Mouse (Mus musculus) kidney, postnatal 0 days (tissue): ENCODE results near the gene Fam170b. TPM values are rescaled to one million over a fixed set of nuclear protein-coding genes. Genes with fewer than 3 reads are reported as not detected.

Experiments
- ATAC-seq: fragments of 200-750 bp; cut with Nextera tagmentation; replicated peaks from 2 replicates; pipeline ENCODE4 v1.8.0; 2017; ENCODE audit warnings: low read depth, moderate number of reproducible peaks, moderate TSS enrichment, moderate library complexity; ENCODE audit not compliant: low FRiP score
- DNase-seq: peaks from one replicate; pipeline ENCODE4 v3.0.0-alpha.2; 2016; ENCODE audit warnings: low spot score
- H3K27ac ChIP-seq: fragments of 300-500 bp; sonication (generic); 2 replicates; pipeline ENCODE4 v1.5.1; 2014; ENCODE audit warnings: mild to moderate bottlenecking
- H3K27me3 ChIP-seq: fragments of 300-500 bp; sonication (generic); 2 replicates; pipeline ENCODE4 v1.6.1; 2014; ENCODE audit warnings: low read length, mixed read lengths; ENCODE audit not compliant: insufficient read depth
- H3K36me3 ChIP-seq: fragments of 300-500 bp; sonication (generic); 2 replicates; pipeline ENCODE4 v1.6.1; 2014; ENCODE audit warnings: low read length, mixed read lengths; ENCODE audit not compliant: insufficient read depth
- H3K4me1 ChIP-seq: fragments of 300-500 bp; sonication (generic); replicated peaks from 2 replicates; pipeline ENCODE4 v1.6.1; 2014; ENCODE audit warnings: antibody characterized with exemption, low read length, mixed read lengths; ENCODE audit not compliant: insufficient read depth
- H3K4me2 ChIP-seq: fragments of 300-500 bp; sonication (generic); 2 replicates; pipeline ENCODE4 v1.6.1; 2014; ENCODE audit warnings: mild to moderate bottlenecking, low read length, moderate library complexity, mixed read lengths
- H3K4me3 ChIP-seq: fragments of 300-500 bp; sonication (generic); replicated peaks from 2 replicates; pipeline ENCODE4 v1.5.1; 2014; ENCODE audit warnings: low read depth, low read length
- H3K9ac ChIP-seq: fragments of 300-500 bp; sonication (generic); 2 replicates; pipeline ENCODE4 v1.6.1; 2014; ENCODE audit warnings: low read depth, low read length
- H3K9me3 ChIP-seq: fragments of 300-500 bp; sonication (generic); replicated peaks from 2 replicates; pipeline ENCODE4 v1.6.1; 2016; ENCODE audit warnings: low read length, inconsistent platforms, mixed read lengths
- CTCF ChIP-seq: IDR thresholded peaks from 2 replicates; pipeline ENCODE4 v1.5.1; 2016; ENCODE audit warnings: antibody characterized with exemption, low read depth, mild to moderate bottlenecking, moderate library complexity
- WGBS: fragments of 180-500 bp; shearing (Covaris S2); extraction: QIAGEN DNeasy Blood & Tissue Kit; methylation state at CpG from one replicate; pipeline ENCODE4 v1.1.7; 2014; 5-methylcytosine and 5-hydroxymethylcytosine counted together
- polyA plus RNA-seq: library from polyadenylated mRNA; unstranded; fragments of >200 nt; fragmentation: Nextera tagmentation; extraction: Ambion mirVana; gene quantifications from 2 replicates; pipeline ENCODE4 v1.2.1, GENCODE M21; 2015

The Fam170b gene
- polyA plus RNA-seq, 1 experiment from 2014 or later: 0.04 TPM

DNA sequence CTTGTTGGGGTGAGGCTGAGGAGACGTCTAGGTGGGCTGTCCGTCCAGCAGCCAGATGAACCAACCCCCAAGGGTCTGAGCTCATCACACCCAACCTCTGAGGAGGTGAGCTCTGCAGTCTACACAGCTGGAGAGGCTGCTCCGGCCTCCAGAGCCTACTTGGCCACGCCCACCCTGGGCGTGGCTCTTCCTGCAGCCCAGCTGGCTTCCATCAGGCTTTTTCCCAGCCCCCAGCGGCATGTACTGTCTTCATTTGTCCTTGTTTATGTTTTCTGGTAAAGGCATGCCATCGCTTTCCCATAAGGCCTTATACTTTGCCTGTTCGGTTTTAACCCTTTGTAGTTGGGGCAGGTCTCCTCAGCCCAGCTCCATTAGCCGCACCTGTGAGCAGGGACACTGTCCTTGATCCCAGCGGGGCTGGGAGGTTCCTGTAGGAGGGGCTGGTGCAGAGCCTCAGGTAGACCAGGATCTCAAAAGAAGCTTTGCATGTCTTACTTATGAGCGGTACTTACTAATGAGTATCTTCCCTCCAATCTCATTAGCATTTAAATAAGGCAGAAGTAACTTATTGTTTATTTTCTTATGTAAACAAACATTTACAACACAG, 8.2 kb upstream of the Fam170b start:
- TF ChIP-seq CTCF: no peak
- 5% methylated on average over 11 of the region's 11 CpGs for WGBS

DNA sequence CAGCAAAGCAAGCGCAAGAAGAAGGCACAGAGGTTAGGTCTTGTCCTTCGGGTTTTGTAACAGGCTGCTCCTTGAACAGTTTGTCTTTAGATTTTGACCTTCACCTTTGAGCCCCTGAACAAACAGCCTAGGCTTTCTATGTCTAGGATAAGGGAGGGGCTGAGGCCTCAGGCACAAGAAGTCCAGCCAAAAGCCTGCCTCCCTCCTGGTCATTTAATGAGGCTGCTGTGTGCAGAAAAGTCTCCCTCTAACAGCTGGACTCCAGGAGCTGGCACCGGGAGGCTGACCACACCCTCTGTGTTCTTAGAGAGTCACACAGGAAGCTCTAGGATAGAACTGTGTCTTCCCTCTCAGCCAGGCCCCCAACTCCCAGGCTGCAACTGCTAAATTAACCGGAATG, 6.6 kb upstream of the Fam170b start:
- peaks cover 32% of the 10 kb centered on the region for H3K4me1 ChIP-seq
- no peaks in the 10 kb centered on the region for H3K36me3 ChIP-seq
- WGBS: 34% methylated on average over 4 of the region's 4 CpGs
- H3K9me3 ChIP-seq: no peaks in the 10 kb centered on the region
- no peak overlapping the region for H3K4me3 ChIP-seq
- H3K27ac ChIP-seq: peak overlapping the region; percentile 70
- no peaks in the 10 kb centered on the region for H3K27me3 ChIP-seq
- H3K4me2 ChIP-seq: no peak overlapping the region
- H3K9ac ChIP-seq: no peak overlapping the region
- ATAC-seq (no peak), DNase-seq (peak; percentile 48)
- no peak for TF ChIP-seq CTCF

More for the DNA sequence above, 8.2 kb upstream of the Fam170b start:
- Histone ChIP-seq H3K4me3 (no peak overlapping the region), H3K4me2 (peak overlapping the region; percentile 44), H3K4me1 (peaks cover 32% of the 10 kb centered on the region), H3K27me3 (no peaks in the 10 kb centered on the region), H3K27ac (peak overlapping the region; percentile 65), H3K36me3 (no peaks in the 10 kb centered on the region), H3K9me3 (no peaks in the 10 kb centered on the region), H3K9ac (no peak overlapping the region)
- ATAC-seq: peak; percentile 85
- peak; percentile 93 for DNase-seq

DNA sequence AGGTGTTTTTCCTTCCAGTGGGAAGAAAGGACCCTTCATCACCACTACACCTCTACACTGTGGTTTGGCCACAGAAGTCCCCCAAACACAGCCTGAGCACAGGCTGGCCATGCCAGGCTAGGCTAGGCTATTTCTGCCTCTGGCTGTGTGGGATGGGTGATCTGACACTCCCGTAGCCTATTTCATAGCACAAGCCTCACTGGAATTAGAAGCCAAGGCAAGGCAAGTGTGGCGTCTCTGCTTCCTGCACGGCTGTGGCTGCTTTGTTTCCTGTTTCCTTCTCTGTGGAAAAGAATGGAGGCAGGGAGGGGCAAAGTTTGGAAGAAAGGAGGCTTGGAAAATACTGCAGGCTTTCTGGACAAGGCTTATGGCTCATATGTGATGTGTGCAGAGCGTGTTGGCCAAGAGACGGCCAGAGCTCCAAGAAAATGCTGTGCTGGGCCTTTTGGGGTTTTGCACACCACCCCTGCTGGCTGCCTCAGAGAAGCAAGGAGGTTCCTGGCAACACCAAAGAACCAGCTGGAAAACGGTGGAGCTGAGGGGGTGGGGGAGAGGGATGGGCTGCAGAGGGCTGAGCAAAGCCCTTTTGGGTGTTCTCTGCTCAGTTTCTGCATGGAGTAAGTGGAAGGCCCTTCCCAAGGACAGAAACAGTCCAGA, 5.6 kb upstream of the Fam170b start:
- no peaks in the 10 kb centered on the region for H3K9me3 ChIP-seq

DNA sequence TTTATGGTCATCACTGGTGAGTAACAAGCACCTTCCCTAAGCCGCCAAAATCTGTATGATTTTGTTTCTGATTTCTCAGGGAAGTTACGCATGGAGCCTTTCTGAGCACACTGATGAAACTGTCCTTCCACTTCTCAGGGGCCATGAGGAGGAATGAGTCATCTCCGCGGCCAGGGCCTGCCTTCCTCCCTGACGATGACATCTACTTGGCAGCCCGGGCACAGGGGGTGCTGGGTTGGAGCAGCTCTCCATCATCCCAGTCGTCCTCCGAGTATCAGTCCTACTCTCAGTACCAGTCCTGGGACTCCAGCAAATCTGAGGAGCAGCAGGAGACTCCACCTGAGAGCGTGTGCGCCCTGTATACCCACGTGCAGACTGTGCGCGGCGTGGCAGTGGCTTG, 1.4 kb downstream of the Fam170b start:
- Histone ChIP-seq H3K9ac (no peak overlapping the region), H3K36me3 (no peaks in the 10 kb centered on the region), H3K4me1 (no peaks in the 10 kb centered on the region), H3K4me2 (no peak overlapping the region), H3K27me3 (no peaks in the 10 kb centered on the region), H3K27ac (no peak overlapping the region), H3K4me3 (no peak overlapping the region), H3K9me3 (no peaks in the 10 kb centered on the region)
- no peak for TF ChIP-seq CTCF
- no peak for ATAC-seq
- no peak for DNase-seq
- WGBS: 84% methylated on average over 14 of the region's 14 CpGs

More for the DNA sequence above, 5.6 kb upstream of the Fam170b start:
- Histone ChIP-seq H3K4me1 (peaks cover 32% of the 10 kb centered on the region), H3K27me3 (no peaks in the 10 kb centered on the region), H3K4me2 (no peak overlapping the region), H3K27ac (peak overlapping the region; percentile 70), H3K4me3 (no peak overlapping the region), H3K9ac (no peak overlapping the region), H3K36me3 (no peaks in the 10 kb centered on the region)
- DNase-seq (peak; percentile 25), ATAC-seq (no peak)
- WGBS: 46% methylated on average over 6 of the region's 6 CpGs
- TF ChIP-seq CTCF: no peak

DNA sequence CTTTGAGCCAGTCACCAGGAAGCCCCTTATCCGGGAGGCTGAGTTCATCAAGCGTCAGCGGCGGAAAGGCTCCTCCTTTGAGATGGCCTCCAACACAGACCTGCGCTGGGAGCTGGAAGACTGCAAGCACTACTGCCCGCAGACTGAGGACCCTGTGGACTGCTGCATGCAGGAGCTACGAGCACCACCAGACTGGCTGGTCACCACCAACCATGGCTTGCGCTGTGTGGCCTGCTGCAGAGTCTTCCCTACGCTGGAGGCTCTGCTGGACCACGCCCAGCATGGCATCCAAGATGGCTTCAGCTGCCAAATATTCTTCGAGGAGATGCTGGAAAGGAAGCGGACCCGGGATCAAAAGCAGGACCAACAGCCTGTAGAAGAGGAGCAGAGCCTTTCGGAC, 1.8 kb downstream of the Fam170b start:
- Histone ChIP-seq H3K27me3 (no peaks in the 10 kb centered on the region), H3K4me2 (no peak overlapping the region), H3K9ac (no peak overlapping the region), H3K27ac (no peak overlapping the region), H3K9me3 (no peaks in the 10 kb centered on the region), H3K4me1 (no peaks in the 10 kb centered on the region), H3K4me3 (no peak overlapping the region), H3K36me3 (no peaks in the 10 kb centered on the region)
- no peak for TF ChIP-seq CTCF
- ATAC-seq: no peak
- 90% methylated on average over 14 of the region's 14 CpGs for WGBS
- no peak for DNase-seq

DNA sequence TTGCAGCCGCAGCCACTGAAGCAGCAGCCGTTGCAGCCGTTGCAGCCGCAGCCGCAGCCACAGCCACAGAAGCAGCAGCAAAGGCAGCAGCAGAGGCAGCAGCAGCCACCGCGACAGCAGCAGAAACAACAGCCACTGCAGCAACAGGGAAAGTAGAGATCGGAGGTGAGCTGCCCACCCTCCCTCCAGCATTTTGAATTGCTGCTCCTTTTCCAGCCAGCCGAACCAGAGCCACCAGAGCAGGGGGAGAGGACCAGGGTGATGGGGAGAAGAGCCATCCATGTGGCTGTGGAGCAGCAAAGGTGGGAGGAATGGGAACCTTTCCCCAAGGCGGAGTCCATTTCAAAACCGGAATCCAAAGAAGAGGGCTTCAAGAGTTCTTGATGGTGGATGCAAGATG, 2.4 kb downstream of the Fam170b start:
- no peaks in the 10 kb centered on the region for H3K27me3 ChIP-seq
- ATAC-seq (no peak), DNase-seq (no peak)
- no peak overlapping the region for H3K27ac ChIP-seq
- no peak overlapping the region for H3K4me3 ChIP-seq
- H3K4me1 ChIP-seq: no peaks in the 10 kb centered on the region
- H3K36me3 ChIP-seq: no peaks in the 10 kb centered on the region
- H3K9ac ChIP-seq: no peak overlapping the region
- TF ChIP-seq CTCF: no peak
- WGBS: 92% methylated on average over 11 of the region's 11 CpGs
- no peaks in the 10 kb centered on the region for H3K9me3 ChIP-seq
- H3K4me2 ChIP-seq: no peak overlapping the region

DNA sequence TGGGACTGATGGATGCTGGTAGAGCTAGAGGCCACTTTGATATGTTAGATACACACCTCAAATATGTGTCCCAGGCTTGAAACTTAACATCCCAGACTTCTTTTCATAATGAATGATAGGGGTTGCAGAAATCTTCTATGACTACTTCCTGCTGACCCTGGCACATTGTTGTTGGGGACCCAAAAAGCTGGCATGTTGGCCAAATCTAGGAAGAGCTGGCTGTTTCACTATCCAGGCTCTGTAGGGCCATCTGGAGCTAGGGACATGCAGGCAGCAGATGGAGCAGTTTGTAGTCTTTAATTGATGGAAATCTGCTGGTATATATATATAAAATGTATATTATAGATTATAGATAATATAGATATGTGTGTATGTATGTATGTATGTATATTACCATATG, 8.3 kb downstream of the Fam170b start:
- no peak overlapping the region for H3K27ac ChIP-seq
- H3K9me3 ChIP-seq: no peaks in the 10 kb centered on the region
- ATAC-seq (no peak), DNase-seq (no peak)
- TF ChIP-seq CTCF: no peak
- no peaks in the 10 kb centered on the region for H3K27me3 ChIP-seq
- H3K36me3 ChIP-seq: no peaks in the 10 kb centered on the region
- H3K4me1 ChIP-seq: no peaks in the 10 kb centered on the region
- no peak overlapping the region for H3K4me2 ChIP-seq
- H3K4me3 ChIP-seq: no peak overlapping the region
- H3K9ac ChIP-seq: no peak overlapping the region
